Comparison of ENCODE assay signal across 8 mouse cellular contexts in the genomic region with DNA sequence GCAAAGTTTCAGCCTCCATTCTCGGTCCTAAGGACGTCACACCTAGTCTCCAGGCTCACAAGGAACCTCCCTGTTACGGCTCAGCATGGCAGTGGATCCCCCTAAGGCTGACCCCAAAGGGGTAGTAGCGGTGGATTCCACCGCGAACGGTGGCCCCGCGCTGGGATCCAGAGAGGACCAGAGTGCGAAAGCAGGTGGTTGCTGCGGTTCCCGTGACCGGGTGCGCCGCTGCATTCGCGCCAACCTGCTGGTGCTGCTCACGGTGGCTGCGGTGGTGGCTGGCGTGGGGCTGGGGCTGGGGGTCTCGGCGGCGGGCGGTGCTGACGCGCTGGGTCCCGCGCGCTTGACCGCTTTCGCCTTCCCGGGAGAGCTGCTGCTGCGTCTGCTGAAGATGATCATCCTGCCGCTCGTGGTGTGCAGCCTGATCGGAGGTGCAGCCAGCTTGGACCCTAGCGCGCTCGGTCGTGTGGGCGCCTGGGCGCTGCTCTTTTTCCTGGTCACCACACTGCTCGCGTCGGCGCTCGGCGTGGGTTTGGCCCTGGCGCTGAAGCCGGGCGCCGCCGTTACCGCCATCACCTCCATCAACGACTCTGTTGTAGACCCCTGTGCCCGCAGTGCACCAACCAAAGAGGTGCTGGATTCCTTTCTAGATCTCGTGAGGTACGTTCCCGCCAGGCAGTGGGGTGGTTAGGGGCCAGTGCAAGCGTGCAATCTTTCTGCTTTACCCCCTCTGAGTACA. TPM values are rescaled to one million over a fixed set of nuclear protein-coding genes. Genes with fewer than 3 reads are reported as not detected.
DNase-seq lines count a peak whose midpoint lies in the region; ATAC-seq and TF ChIP-seq lines count a peak whose summit lies in the region.

No protein-coding gene starts in this region.

- no peak for ATAC-seq in cerebellum, adult (ENCODE audit: insufficient number of reproducible peaks, low FRiP score, low TSS enrichment)
- 0 out of 2 replicates have a peak, but pooled peaks have one; percentile 5 for ATAC-seq in embryonic facial prominence, embryonic 14.5 days (ENCODE audit: low read depth)
- ATAC-seq in hindbrain, embryonic 15.5 days (ENCODE audit: low FRiP score, low read depth), result peak; percentile 17
- no peak for ATAC-seq in liver, embryonic 13.5 days (ENCODE audit: low read depth)

- 1% methylated on average over 42 of the region's 60 CpGs for WGBS in embryonic facial prominence, embryonic 14.5 days
- under 1% methylated on average over 59 of the region's 60 CpGs for WGBS in hindbrain, embryonic 15.5 days
- under 1% methylated on average over 60 of the region's 60 CpGs for WGBS in liver, embryonic 13.5 days (ENCODE audit: insufficient replicate concordance)

- H3K4me3 ChIP-seq in ES-Bruce4 (ENCODE audit: low read depth, low read length), result peak overlapping the region; percentile 99
- peak overlapping the region; percentile 64 for H3K4me3 ChIP-seq in embryonic facial prominence, embryonic 14.5 days (ENCODE audit: low read depth, low read length)
- H3K4me3 ChIP-seq in hindbrain, embryonic 15.5 days, result peak overlapping the region; percentile 52
- peak overlapping the region; percentile 100 for H3K4me3 ChIP-seq in liver, embryonic 13.5 days (replicated peaks)

- no peak for TF ChIP-seq CTCF in ES-Bruce4 (IDR thresholded peaks at IDR 0.05; ENCODE audit: low read depth, low read length)

- peaks cover 15% of the 10 kb centered on the region for H3K36me3 ChIP-seq in ES-Bruce4 (ENCODE audit: control insufficient read depth, insufficient read depth, low read length, poor library complexity, severe bottlenecking)
- no peaks in the 10 kb centered on the region for H3K36me3 ChIP-seq in embryonic facial prominence, embryonic 14.5 days (ENCODE audit: control insufficient read depth, insufficient read depth, low read length)
- no peaks in the 10 kb centered on the region for H3K36me3 ChIP-seq in hindbrain, embryonic 15.5 days
- H3K36me3 ChIP-seq in liver, embryonic 13.5 days, result peaks cover 34% of the 10 kb centered on the region

- peak overlapping the region; percentile 40 for H3K27ac ChIP-seq in ES-Bruce4 (ENCODE audit: insufficient read depth, low read length)
- peak overlapping the region; percentile 7; the same call in 1 of the 2 replicates for H3K27ac ChIP-seq in embryonic facial prominence, embryonic 14.5 days (replicated peaks; ENCODE audit: low read depth, low read length)
- H3K27ac ChIP-seq in hindbrain, embryonic 15.5 days (replicated peaks), result no peak overlapping the region
- peak overlapping the region; percentile 99 for H3K27ac ChIP-seq in liver, embryonic 13.5 days

- H3K4me1 ChIP-seq in ES-Bruce4 (ENCODE audit: control insufficient read depth, insufficient read depth, low read length), result peaks cover 6% of the 10 kb centered on the region
- peaks cover 19% of the 10 kb centered on the region for H3K4me1 ChIP-seq in embryonic facial prominence, embryonic 14.5 days (ENCODE audit: control insufficient read depth, insufficient read depth, low read length)
- peaks cover 37% of the 10 kb centered on the region for H3K4me1 ChIP-seq in hindbrain, embryonic 15.5 days (replicated peaks)
- peaks cover 52% of the 10 kb centered on the region for H3K4me1 ChIP-seq in liver, embryonic 13.5 days (replicated peaks)

- DNase-seq in cerebellum, postnatal 10 days, result peak; percentile 34 to 44
- DNase-seq in embryonic facial prominence, embryonic 14.5 days (ENCODE audit: low spot score), result peak; percentile 7
- peak; percentile 18 for DNase-seq in liver, embryonic 13.5 days
- peak; percentile 68 for DNase-seq in neural tube, embryonic 10.5 days (ENCODE audit: extremely low spot score, low spot score)
- no peak for DNase-seq in frontal cortex, postnatal 10 days (ENCODE audit: low spot score in 2 of 2)

- TF ChIP-seq EP300 in ES-Bruce4 (IDR thresholded peaks at IDR 0.05; ENCODE audit: insufficient read depth, low read depth, low read length), result no peak

- TF ChIP-seq POLR2A in ES-Bruce4 (IDR thresholded peaks at IDR 0.05; ENCODE audit: insufficient read depth, low read length), result no peak

- peak overlapping the region; percentile 94 for H3K9ac ChIP-seq in ES-Bruce4 (ENCODE audit: low read depth, poor library complexity, severe bottlenecking)
- peak overlapping the region; percentile 68 for H3K9ac ChIP-seq in embryonic facial prominence, embryonic 14.5 days (ENCODE audit: low read depth, low read length)
- H3K9ac ChIP-seq in hindbrain, embryonic 15.5 days, result peak overlapping the region; percentile 40
- H3K9ac ChIP-seq in liver, embryonic 13.5 days, result peak overlapping the region; percentile 99

- no peaks in the 10 kb centered on the region for H3K27me3 ChIP-seq in ES-Bruce4 (ENCODE audit: control insufficient read depth, insufficient read depth, low read length, poor library complexity, severe bottlenecking)
- H3K27me3 ChIP-seq in embryonic facial prominence, embryonic 14.5 days (replicated peaks; ENCODE audit: control insufficient read depth, insufficient read depth, low read length), result no peaks in the 10 kb centered on the region
- no peaks in the 10 kb centered on the region for H3K27me3 ChIP-seq in hindbrain, embryonic 15.5 days
- no peaks in the 10 kb centered on the region for H3K27me3 ChIP-seq in liver, embryonic 13.5 days

- no peaks in the 10 kb centered on the region for H3K9me3 ChIP-seq in ES-Bruce4 (replicated peaks; ENCODE audit: control insufficient read depth, insufficient read depth, low read length, poor library complexity, severe bottlenecking)
- H3K9me3 ChIP-seq in embryonic facial prominence, embryonic 14.5 days (ENCODE audit: control insufficient read depth, low read length), result no peaks in the 10 kb centered on the region
- no peaks in the 10 kb centered on the region for H3K9me3 ChIP-seq in hindbrain, embryonic 15.5 days
- H3K9me3 ChIP-seq in liver, embryonic 13.5 days (replicated peaks), result no peaks in the 10 kb centered on the region

- peak overlapping the region; percentile 99 for H3K4me2 ChIP-seq in embryonic facial prominence, embryonic 14.5 days (ENCODE audit: low read depth, low read length)
- peak overlapping the region; percentile 99 for H3K4me2 ChIP-seq in hindbrain, embryonic 15.5 days
- peak overlapping the region; percentile 85 for H3K4me2 ChIP-seq in liver, embryonic 13.5 days

RNA-seq across cellular contexts. Expression of gene Slc1a5, which starts 0.8 kb away (rescaled TPM):
- polyA plus RNA-seq in ES-Bruce4 (2011; ENCODE audit: insufficient read depth, insufficient read length, low read depth, missing spikeins), result 101 and 108 TPM in 2 replicates
- polyA plus RNA-seq in embryonic facial prominence, embryonic 14.5 days (2014; fragmentation: Nextera tagmentation; extraction: Ambion mirVana), result 26.5 and 27.5 TPM in 2 replicates
- polyA plus RNA-seq in hindbrain, embryonic 15.5 days (2015; fragmentation: Nextera tagmentation; extraction: Ambion mirVana), result 11.6 and 13.7 TPM in 2 replicates
- 92.3 and 93.0 TPM in 2 replicates for polyA plus RNA-seq in liver, embryonic 13.5 days (2015; fragmentation: Nextera tagmentation; extraction: Ambion mirVana)

RNA-seq across cellular contexts. Expression of gene Strn4, which starts 33.7 kb away (rescaled TPM):
- polyA plus RNA-seq in ES-Bruce4 (2011; ENCODE audit: insufficient read depth, insufficient read length, low read depth, missing spikeins), result 53.5 and 55.5 TPM in 2 replicates
- polyA plus RNA-seq in embryonic facial prominence, embryonic 14.5 days (2014; fragmentation: Nextera tagmentation; extraction: Ambion mirVana), result 97.4 and 107 TPM in 2 replicates
- 171 and 184 TPM in 2 replicates for polyA plus RNA-seq in hindbrain, embryonic 15.5 days (2015; fragmentation: Nextera tagmentation; extraction: Ambion mirVana)
- 32.8 and 34.0 TPM in 2 replicates for polyA plus RNA-seq in liver, embryonic 13.5 days (2015; fragmentation: Nextera tagmentation; extraction: Ambion mirVana)

RNA-seq across cellular contexts. Expression of gene Fkrp, which starts 34.5 kb away (rescaled TPM):
- 14.7 and 17.4 TPM in 2 replicates for polyA plus RNA-seq in ES-Bruce4 (2011; ENCODE audit: insufficient read depth, insufficient read length, low read depth, missing spikeins)
- 28.2 and 28.6 TPM in 2 replicates for polyA plus RNA-seq in embryonic facial prominence, embryonic 14.5 days (2014; fragmentation: Nextera tagmentation; extraction: Ambion mirVana)
- polyA plus RNA-seq in hindbrain, embryonic 15.5 days (2015; fragmentation: Nextera tagmentation; extraction: Ambion mirVana), result 46.5 and 50.9 TPM in 2 replicates
- 10.0 and 10.7 TPM in 2 replicates for polyA plus RNA-seq in liver, embryonic 13.5 days (2015; fragmentation: Nextera tagmentation; extraction: Ambion mirVana)

RNA-seq across cellular contexts. Expression of gene Ap2s1, which starts 43.8 kb away (rescaled TPM):
- polyA plus RNA-seq in ES-Bruce4 (2011; ENCODE audit: insufficient read depth, insufficient read length, low read depth, missing spikeins), result 88.3 and 91.5 TPM in 2 replicates
- 278 and 286 TPM in 2 replicates for polyA plus RNA-seq in embryonic facial prominence, embryonic 14.5 days (2014; fragmentation: Nextera tagmentation; extraction: Ambion mirVana)
- polyA plus RNA-seq in hindbrain, embryonic 15.5 days (2015; fragmentation: Nextera tagmentation; extraction: Ambion mirVana), result 444 and 451 TPM in 2 replicates
- 195 and 202 TPM in 2 replicates for polyA plus RNA-seq in liver, embryonic 13.5 days (2015; fragmentation: Nextera tagmentation; extraction: Ambion mirVana)

Comparison
In these comparisons a context has a peak if more than half of its experiments do, and no peak if none do; other contexts are left out.
1. DNase-seq: peak in cerebellum, postnatal 10 days (2 of 2), embryonic facial prominence, embryonic 14.5 days (single experiment), liver, embryonic 13.5 days (single experiment) and neural tube, embryonic 10.5 days (single experiment); none in frontal cortex, postnatal 10 days (0 of 2).
2. ATAC-seq: peak in embryonic facial prominence, embryonic 14.5 days (single experiment) and hindbrain, embryonic 15.5 days (single experiment); none in cerebellum, adult (single experiment) and liver, embryonic 13.5 days (single experiment).
3. H3K9ac ChIP-seq: peak in every context shown above with its lines; median percentile 99 in liver, embryonic 13.5 days; 94 in ES-Bruce4; 68 in embryonic facial prominence, embryonic 14.5 days; 40 in hindbrain, embryonic 15.5 days.
4. Peak in every context shown above with its lines, with median percentiles within 50 percentile points of each other: H3K4me3 ChIP-seq and H3K4me2 ChIP-seq.